Mouse (Mus musculus) urinary bladder, adult 2 months (tissue): Measurements from ENCODE around the gene Armt1. TPM values are rescaled to one million over a fixed set of nuclear protein-coding genes. Genes with fewer than 3 reads are reported as not detected.
"Not testable (repeated sequence)": the region's sequence is repeated elsewhere in the genome, so short reads cannot be mapped to it uniquely, and the experiment has no call there.

Experiments used
- DNase-seq: peaks from one replicate; pipeline ENCODE4 v3.0.0; 2022; ENCODE audit warnings: low spot score
- polyA plus RNA-seq: library from polyadenylated mRNA; depleted of rRNA; stranded (reverse); fragments of >200 nt; gene quantifications from 2 replicates; pipeline ENCODE4 v1.2.3, GENCODE M21; 2012; rRNA removed

Gene Armt1
- polyA plus RNA-seq, 1 experiment, result 14.6 TPM

DNA sequence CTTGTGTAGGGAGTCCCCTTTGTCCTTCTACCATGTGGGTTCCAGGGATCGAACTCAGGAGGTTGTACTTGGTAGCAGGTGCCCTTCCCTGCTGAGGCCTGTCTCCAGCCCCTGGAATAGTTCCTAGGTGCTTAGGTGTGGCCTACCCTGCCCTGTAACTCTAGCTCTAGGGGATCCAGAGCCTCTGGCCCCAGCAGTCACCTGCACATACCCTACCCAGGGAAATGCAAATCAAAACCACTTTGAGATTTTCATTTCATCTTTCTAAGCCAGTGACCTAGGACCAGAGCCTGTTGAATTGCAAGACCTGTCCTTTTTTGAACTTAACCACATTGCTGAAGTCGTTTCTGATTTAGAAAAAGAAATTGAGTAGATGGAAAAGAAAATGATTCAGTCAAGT is 1.6 kb downstream of the Armt1 start:
- DNase-seq, result not testable (repeated sequence)

DNA sequence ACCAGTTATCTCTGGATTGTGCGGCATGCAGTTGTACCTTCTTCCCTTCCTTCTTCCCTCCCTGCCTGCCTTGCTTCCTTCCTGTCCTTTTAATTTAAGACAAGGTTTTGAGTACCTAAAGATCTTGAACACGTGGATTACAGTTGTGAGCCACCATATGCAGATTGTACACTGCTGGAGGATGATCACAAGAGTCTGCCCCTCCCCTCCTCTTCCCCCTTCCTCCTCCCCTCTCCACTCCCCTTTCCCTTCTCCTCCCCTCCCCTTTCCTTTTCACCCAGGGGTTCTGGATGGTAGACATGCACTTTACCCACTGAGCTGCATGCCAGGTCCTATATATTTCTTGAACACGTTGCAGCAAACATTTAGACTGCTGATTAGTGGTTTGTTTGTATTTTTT is 3.1 kb downstream of the Armt1 start:
- DNase-seq, result no peak

DNA sequence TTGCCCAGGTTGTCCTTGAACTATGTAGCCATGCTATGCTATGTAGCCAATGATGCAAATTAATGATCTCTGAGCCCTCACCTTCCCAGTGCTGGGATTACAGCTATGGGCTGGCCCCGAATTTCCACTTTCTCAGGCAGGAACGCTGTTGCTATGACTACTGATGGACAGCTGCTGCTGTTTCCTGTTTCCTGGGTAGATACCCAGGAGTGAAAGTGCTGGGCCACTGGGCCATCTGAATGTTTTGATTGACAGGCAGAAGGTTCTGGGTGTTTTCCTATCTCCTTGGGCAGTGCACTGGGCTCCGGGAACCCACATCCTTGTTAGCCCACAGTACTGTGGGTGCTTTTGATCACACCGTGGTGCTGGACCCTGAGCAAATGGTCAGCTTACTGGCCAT is 24.1 kb downstream of the Armt1 start:
- DNase-seq, result no peak

DNA sequence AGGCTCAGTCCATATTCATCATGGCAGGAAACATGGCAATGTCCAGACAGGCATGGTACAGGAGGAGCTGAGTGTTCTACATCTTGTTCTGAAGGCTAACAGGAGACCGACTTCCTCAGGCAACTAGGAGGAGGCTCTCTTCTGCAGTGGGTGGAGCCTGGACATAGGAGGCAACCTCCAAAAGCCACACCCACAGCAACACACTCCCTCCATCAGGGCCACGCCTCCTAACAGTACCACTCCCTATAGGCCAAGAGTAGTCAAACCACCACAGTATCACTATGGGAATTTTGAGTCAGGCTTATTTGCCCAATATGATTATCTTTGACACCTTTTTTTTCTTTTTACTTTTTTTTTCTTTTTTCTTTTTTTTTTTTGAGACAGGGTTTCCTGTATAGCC is 27.9 kb downstream of the Armt1 start:
- DNase-seq, result no peak

DNA sequence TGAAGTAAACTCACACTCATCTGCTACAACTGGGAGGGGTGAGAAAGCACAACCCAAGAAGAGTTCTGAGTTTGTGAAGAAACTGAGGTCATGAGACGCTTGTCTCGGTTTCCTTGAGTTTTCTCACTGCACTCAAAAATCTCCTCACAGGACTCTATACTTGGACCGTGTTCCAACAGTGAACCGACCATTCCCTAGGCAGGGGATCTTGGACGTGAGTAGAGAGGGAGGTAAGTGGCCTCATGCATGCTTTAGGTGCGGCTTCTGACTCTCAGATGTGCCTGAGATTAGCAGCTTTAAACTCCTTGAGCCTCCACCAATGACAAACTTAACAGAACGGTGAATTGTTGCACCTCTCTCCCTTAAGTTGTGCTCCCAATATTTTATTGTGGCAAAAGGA is 33.5 kb downstream of the Armt1 start:
- DNase-seq, result no peak

DNA sequence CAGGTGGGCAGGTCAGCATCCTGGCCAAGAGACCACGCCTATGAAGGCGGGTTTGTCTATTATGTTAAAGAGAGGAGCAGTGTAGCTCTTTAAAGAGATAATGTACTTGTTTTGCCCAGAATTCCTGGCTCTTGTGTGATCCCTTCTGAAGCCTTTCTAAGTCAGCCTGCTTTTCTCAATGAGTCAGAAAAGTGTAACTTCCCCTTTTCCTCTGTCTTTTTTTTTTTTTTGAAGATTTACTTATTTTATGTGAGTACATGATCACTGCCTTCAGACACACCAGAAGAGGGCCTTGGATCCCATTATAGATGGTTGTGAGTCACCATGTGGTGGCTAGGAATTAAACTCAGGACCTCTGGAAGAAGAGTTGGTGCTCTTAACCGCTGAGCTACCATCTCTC is 37.1 kb downstream of the Armt1 start:
- DNase-seq, result no peak

DNA sequence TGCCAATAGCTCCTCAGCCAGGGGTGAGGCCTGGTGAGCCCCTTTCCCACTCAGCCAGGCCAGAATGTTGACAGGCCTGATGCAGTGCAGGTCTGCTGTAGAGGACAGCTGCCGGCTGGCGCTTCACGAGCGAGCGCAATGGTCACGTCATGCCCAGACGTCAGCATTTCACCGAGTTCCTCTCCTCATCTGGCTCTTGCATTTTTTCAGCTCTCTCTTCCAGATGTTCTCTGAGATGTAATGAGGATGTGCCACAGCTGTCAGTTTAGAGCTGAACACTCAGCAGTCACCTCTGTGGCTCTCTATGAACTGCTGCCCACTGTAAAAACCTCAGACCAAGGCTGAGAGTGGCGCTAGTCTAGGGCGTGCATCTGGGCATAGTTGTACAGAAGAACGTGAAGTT is 41.3 kb downstream of the Armt1 start:
- DNase-seq, result no peak

DNA sequence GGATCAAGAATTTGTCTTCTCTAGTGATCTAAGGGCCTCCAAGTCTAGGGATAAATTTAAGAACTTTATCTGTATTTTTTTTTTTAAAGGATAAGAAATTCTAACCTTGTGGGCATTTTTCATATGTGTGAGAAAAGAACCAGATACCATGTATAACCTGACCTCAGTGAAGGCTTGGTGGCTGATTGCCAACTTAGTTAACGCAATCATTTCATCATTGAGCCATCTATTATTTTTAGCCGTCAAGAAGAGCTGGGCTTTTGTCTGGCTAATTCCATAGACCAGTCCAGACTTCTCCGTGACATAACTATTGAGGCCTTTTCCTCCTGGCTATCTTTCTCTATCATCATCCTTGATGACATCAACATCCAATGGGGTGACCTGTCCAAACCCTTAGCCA is 43.2 kb downstream of the Armt1 start:
- no peak for DNase-seq

DNA sequence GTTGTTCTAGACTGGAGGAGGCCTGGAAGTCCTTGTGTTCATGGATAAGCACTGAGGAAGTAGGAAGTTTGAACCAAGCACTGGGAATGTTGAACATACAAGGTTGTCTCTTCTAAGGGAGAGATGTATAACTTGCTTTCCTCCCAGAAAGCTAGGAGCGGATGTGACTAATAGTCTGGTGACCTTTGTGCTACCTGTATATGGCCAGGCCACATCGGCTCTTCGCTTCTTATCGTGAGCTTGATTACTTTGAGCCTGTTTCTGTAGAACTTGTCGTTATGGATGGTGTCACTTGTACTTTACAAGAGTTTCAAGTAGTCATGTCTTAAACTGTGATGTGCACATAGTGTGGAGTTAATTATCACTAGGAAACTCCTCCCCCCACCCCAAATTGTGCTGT is 44.3 kb downstream of the Armt1 start:
- no peak for DNase-seq

DNA sequence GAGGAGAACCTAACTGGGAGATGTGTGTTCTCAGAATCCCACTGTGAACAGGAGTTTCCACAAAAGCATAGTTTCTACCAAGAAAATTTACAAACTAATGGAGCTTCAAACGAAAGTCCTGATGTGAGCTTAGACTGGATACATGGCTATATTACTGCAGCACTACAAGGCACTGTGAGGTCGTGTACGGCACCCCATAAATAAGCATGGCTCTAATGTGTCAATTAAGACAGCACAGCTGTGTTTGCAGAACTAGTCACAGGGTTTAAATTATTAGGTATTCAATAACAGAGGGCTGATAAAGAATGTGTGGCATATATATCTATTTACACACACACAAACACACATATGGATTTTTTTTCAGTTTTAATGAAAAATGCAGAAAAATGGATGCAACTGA is 48.7 kb downstream of the Armt1 start:
- DNase-seq, result no peak

DNA sequence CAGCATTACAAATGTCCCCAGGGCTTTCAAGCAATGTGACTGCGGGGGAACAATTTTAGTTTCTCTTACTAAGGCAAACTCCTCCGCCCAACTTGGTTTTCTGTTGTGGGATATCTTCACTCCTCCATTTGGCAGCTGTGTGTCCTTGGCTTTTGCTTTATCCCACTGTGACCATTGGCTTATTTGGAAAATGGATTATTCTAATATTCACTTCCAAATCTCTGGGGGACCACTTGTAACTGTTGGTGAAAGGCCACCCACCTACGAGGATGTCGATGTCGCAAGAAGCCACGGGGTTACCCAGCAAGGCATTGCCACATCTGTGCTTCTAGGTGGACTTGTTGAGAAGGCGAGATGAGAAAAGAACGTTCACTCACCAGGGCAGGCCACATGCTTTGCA is 49.4 kb downstream of the Armt1 start:
- DNase-seq, result no peak

DNA sequence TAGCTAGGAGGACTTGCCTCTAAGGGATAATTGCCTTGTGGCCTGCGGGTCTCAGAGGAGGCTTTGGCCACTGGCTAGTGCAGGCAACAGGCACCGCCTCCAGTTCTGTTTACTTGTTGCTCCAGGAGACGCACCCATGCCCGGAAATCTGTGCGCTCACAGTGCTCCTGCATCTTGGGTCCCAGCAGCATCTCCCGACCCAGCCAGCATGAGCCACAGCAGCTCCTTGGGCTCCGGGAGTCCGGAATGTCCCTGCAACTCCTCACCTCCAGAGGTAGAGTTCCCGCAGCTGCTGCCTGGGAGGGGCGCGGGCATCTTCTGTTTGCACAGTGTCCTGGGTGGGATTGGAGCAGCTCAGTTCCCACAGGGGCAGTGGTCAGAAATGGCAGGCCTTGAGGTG is 50.1 kb downstream of the Armt1 start, which contains the start of gene Ccdc170:
TSS of gene Ccdc170 (plus strand) at position 148 of the 400 bp plus-strand sequence.
- DNase-seq, result no peak

DNA sequence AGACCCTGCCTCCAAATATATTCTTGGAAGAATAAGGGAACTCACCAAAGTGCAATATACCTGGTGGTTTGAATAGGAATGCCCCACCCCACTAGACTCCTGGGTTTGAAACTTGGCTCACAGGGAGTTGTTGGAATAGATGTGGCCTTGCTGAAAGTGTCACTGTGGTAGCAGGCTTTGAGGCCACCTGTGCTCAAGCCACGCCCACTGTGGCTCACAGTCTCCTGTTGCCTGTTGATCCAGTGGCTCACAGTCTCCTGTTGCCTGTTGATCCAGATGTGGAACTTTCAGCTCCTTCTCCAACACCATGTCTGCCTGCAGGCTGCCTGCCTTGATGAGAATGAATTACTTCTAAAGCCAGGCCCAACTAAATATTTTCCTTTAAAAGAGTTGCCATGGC is 51.6 kb downstream of the Armt1 start:
- no peak for DNase-seq

DNA sequence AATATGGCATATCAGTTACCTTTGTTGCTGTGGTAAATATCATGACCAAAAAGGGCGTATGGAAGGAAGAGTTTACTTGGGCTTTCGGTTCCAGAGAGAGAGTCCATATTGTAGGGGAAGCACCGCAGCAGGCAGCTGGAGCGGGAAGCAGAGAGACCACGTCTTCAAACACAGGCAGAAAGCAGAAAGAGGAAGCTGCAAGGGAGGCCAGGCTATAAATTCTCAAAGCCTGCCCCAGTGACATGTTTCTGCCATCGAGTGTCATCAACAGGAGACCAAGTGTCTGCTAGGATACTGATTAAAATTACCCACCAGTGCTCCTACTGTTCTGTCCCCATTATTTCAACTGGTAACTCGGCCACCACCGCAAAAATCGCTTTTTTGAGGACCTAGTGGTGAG is 52.7 kb downstream of the Armt1 start:
- no peak for DNase-seq

DNA sequence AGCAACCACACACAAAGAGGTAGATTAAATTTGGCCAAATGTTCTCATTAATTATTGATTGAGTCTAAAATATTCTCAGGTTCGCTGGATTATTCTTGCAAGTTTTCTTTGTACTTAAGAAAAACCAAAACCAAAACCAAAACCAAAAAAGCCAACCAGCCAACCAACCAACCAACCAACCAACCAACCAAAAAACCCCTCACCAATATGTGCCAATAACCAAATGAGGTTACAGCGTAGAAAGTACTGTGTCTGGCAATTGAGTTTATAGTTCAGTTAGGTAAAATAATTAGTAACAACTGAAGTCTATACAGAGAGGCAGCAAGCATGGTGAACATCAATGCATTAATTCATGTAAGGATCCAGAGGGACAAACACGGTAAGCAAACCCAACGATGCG is 57.6 kb downstream of the Armt1 start:
- no peak for DNase-seq

DNA sequence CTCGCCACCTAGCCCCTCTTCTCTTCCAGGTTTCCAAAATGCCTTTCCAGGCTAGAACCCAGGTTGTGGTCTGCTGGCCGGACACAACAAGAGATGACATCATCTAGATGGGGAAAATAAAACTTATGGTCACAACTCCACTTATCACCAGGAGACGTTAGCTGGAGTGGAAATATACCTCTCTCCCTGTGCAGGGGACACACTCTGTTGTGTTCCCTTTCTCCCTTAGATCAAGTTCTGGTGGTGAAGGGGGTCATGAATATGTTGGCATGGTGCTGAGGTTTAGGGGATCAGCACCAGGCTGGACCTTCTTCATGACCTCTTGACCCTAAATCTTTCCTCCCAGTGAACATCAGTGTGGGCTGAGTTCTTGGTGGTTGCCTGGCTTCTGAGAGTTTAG is 59.0 kb downstream of the Armt1 start:
- no peak for DNase-seq

DNA sequence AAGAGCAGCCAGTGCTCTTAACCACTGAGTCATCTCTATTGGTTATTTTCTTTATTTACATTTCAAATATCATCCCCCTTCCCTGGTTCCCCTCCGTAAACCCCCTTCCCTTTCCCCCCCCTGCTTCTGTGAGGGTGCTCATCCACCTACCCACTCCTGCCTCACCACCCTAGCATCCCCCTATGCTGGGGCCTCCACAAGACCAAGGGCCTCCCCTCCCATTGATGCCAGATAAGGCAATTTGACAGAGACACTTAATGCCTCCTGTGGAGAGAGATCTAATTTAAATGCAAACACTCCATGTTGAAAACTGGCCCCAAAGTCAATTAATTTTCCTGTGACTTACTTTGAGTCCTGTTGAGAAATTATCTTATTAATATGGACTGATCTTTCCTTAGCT is 59.8 kb downstream of the Armt1 start:
- DNase-seq, result no peak

DNA sequence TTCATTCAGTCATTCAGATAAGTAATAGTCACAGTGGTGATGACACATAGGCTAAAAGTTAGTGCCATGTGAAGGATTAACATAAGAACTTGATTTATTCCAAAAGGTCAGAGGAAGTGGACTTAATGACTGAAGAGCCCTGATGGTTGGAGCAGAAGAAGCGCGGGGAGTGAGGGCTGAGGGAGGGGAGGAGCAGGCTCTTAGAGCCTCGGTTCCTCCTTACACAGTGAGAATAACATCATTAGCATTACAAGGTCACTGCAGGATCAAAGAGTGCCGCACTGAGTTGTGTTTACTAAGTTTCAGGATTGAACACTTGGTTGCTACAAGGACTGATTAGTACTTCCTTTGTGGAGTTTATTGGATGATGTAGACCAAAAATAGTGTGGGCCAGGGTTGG is 60.6 kb downstream of the Armt1 start:
- DNase-seq, result no peak

DNA sequence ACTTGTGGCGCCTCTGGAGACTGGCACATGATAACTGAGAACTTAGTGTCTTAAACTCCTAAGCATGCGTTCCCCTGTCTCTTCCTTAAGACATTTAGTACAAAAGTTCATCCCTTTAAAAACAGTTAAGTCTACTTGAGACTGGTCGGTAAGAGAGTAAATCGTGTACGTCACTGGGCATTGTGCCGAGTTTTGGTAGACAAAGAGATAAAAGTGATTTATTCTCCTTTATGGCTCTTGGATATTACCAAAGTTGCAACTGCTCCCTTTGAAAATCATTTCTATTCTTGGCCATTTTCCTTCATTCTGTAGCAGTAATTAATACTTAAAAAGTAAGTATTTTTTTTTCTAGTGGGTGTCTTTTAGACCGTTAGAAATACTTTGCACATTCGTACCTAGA is 71.0 kb downstream of the Armt1 start:
- no peak for DNase-seq

Other genes starting within 250 kb of the Armt1 start
- 74.0 and 110 TPM in 2 replicates for gene Akap12, start 166.1 kb upstream of the Armt1 start, polyA plus RNA-seq
- gene Zbtb2, start 44.4 kb upstream of the Armt1 start, polyA plus RNA-seq, result 8.4 and 9.6 TPM in 2 replicates
- gene Rmnd1, start 79 bp upstream of the Armt1 start, polyA plus RNA-seq, result 43.3 and 49.1 TPM in 2 replicates
- gene Ccdc170, start 50.0 kb downstream of the Armt1 start, polyA plus RNA-seq, result 0.30 and 0.65 TPM in 2 replicates
- gene Esr1, start 179.1 kb downstream of the Armt1 start, polyA plus RNA-seq, result 3.7 and 4.9 TPM in 2 replicates